Mouse (Mus musculus): ENCODE data around the gene Znrd1as.
"Not testable (repeated sequence)": the region's sequence is repeated elsewhere in the genome, so short reads cannot be mapped to it uniquely, and the experiment has no call there.

GRCm38 (mm10) chr17:36990630-36991029 is 32.2 kb downstream of the Znrd1as start:
- not testable (repeated sequence) for TF ChIP-seq GATA1 (IDR thresholded peaks at IDR 0.05; ENCODE audit: borderline replicate concordance, low read length); FLI1 (IDR thresholded peaks at IDR 0.05; ENCODE audit: low read length)
